Mouse (Mus musculus) yolk sac, embryonic 10.5 days (tissue): ENCODE measurements around the gene Cpsf2.

Experiments
- DNase-seq: peaks from one replicate; pipeline ENCODE4 v3.0.0-alpha.2; 2017; ENCODE audit warnings: low spot score

Cpsf2 gene

DNA sequence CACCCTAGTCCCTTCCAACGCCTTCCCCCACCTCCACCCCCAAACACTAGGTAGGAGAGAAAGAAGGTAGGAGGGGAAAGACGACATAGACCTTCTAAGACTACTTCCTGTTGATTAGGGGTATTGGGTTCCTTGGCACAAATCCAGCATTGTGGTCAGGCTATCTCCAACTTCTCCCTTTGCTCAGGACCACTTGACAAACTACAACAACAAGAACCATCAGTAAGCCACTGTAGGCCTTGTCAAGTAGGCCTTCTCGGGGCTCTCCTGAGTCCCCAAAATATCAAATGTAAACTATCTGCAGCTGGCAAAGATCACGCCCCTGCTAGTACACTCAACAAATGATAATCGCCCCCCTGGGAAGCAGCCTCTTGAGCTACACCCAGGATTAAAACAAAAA lies 4.5 kb downstream of the Cpsf2 start:
- no peak for DNase-seq

DNA sequence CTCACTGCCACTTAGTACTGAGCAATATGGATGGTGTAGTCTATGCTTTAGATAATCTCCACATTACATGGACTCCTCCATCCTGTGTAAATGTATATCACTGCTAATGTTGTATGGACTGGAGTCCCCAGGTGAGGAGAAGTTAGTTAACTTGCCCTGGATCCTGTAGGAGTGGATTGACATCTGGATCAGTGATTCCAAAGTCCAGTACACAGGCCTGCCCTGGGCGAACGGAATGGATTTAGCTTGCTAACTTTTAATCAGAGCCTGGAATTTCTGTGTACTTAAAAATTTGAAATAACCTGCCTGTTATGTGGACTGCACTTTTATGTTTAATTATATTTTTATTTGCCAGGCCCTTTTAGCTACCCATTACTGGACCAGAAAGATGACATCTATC lies 5.8 kb downstream of the Cpsf2 start:
- DNase-seq: peak; percentile 17

DNA sequence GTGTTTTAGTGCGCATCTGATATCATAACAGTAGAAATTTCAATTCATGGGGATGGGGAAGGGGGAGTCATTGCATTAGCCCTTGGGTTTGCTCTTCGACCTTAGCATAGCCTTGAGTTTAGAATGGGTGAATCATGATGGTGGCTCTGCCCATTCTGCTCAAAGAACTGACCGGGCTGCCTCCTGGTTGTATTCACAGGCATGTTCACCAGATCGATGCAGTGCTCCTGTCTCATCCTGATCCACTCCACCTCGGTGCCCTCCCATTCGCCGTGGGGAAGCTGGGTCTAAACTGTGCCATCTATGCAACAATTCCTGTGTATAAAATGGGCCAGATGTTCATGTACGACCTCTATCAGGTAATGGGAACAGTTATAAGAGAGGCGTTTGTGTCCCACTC lies 7.2 kb downstream of the Cpsf2 start:
- DNase-seq: no peak

DNA sequence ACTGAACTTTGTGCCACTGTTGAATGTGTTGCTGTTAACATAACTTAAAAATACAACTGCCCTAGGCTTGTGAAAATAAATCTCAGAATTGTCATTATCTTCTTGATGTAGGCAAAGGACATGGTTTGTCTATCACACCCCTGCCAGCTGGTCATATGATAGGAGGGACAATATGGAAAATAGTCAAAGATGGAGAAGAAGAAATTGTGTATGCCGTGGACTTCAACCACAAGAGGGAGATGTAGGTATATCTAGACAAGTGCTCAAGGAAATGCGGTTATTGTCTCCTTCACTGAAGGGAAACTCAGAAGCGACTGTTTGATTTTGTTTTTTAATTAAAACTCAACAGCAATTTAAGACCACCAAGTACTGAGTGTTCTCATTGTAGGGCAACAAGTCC lies 9.3 kb downstream of the Cpsf2 start:
- no peak for DNase-seq

DNA sequence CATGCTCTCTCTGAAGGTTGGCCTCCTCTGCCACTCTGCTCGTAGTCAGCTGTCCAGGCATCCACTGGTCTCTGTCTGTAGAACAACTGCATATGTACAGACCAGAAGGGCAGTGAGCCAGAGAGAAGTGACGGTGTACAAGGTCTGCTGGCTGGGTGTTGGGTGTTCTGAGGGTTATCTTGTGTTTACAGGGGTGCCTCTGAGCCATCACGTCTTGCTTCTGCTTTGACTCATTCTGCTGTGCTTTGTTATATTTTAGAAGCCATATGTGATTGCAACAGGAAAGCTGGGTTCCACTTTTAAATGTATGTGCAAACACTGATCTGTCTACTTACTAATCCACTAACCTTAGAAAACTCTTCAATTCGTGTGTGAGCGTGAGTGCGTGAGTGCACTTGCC lies 11.9 kb downstream of the Cpsf2 start:
- DNase-seq: no peak

DNA sequence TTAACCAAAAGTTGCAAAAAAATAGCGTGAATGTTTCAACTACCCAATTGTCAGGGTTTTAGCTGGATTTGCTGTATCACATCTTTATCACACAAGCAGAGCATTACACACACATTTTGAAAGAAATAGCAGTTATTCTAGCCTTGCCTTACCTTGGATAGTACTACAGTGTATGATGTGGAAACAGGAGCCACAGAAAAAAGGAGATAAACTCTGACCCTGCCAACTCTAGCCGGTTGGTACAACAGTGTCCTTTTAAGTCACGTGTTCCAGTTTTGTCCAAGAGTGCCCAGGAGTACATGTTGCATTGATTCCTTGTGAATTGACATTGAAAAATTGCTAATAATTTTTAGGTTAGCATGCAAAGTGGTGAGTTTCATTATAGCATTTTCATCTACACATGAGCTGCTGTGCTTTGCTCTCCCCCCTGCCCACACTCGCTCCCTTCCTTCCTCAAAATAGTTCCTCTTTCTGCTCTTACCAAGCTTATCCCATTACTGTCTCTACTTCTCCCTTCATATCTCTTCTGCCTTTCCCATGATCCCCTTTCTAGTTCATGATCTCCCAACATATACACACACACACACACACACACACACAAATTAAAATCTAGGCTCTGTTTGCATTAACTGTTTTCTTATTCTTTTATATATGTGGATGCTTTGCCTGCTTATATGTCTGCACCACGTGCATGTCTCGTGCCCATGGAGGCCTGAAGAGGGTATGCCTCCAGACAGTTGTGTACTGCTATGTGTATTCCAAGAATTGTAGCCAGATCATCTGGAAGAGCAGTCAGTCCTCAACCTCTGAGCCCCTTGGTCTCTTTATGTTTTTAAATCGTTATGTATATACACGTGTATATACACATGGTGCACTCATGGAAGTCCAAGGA lies 19.0 kb downstream of the Cpsf2 start:
- DNase-seq: no peak

DNA sequence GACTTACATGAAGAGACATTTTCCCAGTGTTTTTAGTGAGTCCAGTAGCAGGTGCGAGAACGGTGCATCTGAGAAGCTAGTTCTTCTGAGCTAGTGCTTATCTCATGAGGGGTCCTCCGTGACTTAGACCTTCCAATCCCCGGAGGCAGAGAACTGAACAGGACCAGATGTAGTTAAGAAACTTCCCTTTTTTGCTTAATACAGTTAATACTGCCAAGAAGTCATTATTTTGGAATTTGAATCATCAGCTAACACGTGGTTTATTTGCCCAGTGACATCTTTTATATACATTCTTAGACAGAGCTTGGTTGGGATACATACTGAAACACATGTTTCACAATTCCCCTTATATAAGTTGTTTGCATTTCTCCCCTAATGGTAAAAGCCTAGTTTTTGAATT lies 23.1 kb downstream of the Cpsf2 start:
- no peak for DNase-seq

DNA sequence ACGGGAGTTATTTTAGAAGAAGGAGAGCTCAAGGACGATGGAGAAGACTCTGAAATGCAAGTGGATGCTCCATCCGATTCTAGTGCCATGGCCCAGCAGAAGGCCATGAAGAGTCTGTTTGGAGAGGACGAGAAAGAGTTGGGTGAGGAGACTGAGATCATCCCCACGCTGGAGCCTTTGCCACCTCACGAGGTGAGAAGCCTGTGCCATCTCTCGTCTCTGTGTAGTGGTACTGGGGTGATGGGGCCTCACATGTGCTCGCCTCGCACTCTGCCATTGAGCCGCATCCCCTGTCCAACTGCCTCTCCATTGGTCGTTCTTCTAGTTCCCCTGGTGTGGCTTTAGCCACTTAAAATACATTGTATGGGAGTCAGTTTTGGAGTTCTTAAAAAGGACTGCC lies 25.0 kb downstream of the Cpsf2 start:
- no peak for DNase-seq

DNA sequence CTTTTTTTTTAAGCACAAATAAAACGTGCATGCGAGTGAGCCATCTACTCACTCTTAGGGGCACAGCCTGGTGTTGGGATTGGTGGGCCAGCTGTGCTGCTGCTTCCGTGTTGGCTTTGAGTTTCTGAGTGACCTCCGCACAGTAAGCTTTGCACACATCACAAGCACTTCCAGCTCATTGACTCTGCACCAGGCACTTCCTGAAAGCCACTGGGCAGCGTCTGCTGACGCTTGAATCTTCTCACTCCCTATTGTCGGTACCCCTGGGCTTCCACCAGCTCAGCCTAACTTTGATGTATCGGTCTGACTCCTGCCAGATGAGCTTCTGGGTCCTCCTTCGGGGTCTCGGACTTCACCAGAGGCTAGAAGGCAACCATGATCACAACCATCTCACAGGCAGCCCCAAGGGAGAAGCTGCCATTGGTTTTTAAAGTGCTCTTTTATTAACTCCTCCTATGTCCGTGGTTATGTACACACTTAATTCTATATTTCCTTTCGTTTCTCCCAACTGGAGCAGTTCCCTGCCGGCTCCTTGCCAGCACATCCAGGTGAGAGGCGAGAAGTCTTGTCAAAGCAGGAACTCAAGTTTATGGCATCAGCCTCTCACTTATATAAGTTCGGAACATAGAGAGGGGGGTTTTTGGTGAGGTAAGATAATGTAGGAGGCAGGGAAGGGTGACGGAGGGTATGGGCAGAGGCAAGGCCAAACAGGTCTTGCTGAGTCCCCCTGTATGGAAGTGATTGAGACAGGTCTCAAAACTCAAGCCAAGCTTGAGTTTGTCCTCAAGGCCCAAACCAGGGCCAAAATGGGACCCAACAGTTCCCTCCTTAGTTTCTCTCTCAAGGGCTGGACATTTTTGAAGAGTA lies 32.6 kb downstream of the Cpsf2 start:
- no peak for DNase-seq

DNA sequence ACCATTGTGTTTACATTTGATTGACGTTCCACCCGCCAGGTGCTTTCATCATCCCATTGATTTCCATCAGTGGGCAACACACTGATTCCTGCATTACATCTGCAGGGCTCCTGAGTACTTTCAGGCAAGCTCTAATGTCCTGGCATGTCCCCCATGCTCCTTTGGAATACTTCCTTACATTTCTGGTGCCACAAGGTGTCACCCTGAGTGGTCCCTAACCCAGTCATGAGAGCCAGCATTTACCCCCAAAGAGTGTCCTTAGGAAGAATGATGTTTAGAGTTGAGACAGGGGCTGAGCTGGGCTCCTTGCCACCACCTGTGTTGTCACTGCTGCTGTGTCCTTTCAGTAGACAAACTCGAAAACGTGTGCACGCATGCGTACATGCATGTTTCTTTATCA lies 33.8 kb downstream of the Cpsf2 start:
- no peak for DNase-seq

DNA sequence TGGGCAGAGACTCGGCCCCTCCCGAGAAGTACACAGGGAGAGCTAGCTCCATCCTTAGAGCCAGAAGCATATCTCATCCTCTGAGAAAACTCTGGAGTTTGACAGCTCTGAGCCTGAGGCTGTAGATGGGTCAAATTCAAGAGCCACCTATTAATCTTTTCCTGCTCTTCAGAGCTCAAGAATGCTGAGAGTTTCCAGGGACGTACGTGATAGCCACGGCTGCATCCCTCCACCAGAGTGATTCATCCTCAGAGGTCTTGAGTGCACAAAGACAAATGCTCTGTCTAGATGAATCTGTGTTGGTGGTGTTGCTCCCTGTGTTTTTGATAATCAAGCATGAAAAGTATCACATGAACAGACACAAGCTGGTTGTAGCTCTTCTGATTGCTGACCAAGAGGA lies 38.6 kb downstream of the Cpsf2 start:
- peak; percentile 18 for DNase-seq

DNA sequence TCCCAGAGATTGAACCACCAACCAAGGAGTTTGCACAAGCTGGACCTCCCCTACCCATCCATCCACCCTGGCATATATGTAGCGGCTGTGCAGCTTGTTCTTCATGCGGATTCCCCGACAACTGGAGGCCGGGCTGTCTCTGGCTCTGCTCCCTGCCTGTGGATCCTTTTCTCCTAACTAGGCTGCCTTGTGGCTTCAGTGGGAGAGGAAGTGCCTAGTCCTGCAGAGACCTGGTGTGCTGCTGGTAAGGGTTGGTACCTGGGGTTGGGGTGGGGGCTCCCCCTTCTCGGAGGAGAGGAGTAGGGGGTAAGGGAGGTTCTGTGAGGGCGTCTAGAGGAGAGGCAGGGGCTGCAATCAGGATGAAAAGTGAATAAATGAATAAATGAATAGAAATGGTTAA lies 39.3 kb downstream of the Cpsf2 start:
- DNase-seq: no peak

DNA sequence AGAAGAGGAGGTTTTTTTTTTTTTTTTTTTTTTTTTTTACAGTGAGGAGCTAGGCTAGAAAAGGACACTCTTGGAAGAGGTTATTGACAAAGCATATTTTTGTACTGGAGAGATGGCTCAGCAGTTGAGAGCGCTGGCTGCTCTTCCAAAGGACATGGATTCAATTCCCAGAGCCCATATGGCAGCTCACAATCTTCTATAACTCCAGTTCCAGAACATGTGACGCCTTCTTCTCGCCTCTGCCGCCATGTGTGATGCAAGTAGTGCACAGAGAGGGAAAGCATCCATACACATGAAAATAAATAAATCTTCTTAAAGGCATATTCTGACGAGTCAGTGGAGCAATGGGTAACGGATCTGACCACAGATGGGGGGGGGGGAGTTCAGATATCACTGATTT lies 46.1 kb downstream of the Cpsf2 start:
- DNase-seq: no peak

DNA sequence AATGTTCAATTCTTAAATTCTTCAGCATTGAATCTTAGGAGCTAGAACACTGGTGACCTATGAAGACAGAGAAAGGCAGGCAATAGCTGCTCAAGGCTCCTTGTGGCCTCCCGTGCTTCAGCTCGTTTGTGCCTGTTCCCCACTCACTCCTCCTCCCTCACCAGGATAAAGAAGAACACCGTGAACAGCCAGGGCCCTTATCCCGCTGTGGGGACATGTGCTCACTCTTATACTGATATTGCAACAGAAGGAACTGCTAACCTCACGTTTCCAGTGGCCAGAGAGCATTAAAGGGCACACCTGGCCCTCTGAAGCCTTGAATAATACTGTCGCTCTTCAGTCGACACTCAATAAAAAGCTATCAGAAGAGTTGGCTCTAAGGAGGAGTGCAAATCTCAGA lies 53.4 kb downstream of the Cpsf2 start:
- DNase-seq: no peak

DNA sequence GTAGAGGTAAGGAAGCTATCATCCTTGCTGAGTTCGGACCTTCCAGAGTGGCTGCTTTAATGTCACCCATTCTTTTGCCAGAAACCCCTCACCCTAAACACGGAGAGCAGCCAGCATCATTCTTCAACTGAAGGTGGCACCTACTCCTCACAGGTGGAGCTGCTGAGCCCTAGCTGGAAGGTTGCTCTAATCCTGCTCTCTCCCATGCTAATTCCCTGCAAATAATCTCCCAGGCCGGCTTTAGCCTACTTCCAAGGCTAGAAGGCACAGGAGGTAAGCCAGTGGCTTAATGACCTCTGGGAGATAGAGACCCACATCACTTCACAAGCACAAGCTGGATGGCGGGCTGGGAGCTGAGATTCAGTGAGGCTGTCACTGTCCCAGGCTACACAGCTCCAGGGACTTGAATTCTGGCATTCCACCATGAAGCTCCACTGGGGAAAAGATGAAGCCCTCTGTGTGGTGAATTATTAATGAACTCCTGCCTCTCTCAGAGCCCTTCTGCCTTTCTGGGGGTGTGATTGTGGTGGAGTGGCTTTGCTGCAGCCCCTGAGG lies 54.2 kb downstream of the Cpsf2 start:
- DNase-seq: no peak

DNA sequence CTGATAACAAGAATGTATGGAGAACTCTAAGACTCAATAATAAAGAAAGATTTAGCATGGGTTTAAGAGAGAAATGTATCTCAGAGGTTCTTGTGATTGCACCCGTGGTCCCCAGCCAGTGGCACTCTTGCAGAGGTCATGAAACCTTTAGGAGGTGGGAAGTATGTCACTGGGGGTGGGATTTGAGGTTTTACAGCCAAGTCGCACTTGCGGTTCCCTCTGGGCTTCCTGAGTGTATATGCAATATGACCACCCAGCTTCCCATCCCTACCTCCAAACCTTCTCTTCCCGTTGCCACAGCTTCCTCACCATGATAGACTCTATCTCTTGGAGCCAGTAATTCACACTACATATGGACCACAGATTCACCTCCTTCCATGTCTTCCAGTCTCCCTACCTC lies 59.1 kb downstream of the Cpsf2 start:
- DNase-seq: no peak

DNA sequence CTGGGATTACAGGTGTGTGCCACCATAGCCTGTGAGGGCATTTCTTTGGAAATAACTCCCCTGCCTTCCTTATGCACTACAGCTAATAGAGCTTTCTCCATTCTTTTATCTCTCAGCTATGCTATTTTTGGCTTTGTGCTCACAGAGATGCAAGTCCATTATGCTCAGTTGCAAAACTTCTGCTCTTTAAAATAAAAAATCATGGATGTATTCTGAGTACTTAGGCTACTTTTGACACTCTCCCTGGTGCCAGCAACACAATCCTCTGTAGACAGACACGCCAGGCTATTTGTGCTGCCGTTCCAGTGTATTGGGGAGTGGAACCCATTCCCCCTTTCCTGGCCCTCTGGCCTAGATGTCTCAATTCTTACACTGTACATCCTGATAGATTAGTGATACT lies 64.1 kb downstream of the Cpsf2 start:
- no peak for DNase-seq

DNA sequence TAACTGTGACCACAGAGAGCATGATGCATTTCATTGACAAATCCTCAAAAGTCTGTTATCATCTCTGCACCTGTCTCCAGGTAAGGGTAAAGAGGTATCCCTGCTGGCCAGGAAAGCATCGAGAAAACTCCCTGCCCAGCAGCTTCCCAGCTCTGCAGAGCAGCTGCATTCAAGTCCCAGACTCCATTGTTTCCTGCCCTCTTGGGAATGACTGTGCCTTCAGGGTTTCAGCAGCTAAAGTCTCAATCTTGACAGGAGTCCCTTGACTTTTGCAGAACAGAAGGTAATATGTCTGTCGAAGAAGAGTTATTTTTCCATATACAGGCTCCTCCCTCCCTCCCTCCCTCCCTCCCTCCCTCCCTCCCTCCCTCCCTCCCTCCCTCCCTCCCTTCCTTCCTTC lies 65.9 kb downstream of the Cpsf2 start:
- DNase-seq: no peak

DNA sequence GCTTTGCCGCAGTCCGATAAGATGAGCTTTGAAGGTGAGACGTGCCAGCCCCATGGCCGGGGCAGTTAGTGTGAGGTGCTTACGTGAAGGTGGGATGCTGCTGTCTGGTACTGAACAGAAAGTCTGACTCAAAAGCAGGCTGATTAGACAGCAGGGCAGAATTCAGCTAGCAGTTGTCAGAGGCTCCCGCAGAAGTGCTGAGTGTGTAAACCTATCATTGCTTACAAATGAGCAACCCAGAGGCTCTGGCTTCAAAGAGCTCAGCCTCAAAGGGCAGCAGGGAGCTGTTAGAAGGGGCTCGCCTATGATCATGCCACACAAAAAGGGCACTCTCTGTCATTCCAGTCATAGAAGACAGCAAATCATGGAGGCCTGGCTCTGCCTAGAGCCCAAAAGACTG lies 66.5 kb downstream of the Cpsf2 start:
- no peak for DNase-seq

DNA sequence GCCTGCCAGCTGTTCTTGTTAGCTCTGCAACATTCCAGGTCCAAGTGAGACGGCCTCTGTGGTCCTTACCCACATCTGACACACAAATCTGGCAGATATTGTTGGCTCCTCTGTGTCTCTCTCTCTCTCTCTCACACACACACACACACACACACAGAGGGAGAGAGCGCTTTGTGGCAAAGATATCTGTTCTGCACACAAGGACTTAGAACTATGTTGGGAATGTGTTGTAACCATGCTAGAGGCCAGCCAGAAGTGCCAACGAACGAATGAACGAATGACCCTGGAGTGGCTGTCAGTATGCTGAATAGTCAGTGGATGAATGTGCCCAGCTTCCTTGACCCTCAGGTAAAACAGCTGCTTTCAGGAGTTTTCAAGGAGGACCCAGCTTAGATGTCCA lies 68.1 kb downstream of the Cpsf2 start:
- DNase-seq: no peak

DNA sequence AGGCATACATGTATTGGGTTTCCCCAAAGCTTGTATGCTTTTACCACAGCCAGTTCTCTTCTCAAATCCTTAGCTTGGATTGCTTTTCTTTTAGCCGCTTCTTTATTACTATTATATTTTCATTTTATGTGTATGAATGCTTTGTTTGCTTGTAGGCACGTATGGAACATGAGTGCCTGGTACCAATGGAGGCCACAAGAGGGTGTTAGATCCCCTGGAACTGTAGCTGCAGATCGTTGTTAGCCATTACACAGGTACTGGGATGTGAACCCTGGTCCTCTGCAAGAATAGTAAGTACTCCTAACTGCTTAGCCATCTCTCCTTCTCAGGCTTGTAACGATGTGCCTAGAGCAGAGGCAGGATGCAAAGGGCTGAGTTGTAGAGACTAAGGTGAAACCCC lies 78.4 kb downstream of the Cpsf2 start:
- no peak for DNase-seq

DNA sequence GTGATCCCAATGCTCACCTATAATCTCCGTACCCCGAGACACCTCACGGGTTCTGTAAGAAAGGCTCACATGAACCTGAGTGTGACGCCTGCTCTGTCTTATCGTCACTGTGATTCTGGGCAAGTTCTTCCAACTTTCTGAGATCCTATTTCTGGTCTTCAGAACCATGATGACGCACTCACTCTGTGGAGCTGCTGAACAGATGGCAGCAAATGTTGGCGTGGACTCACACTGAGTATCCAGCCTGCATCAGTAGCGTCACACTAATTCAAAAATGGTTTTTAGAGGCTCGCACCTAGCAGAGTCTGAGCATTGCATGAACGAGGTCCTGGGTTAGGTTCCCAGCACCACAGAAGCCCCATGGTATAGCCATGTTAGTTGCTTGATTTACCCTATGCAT lies 80.0 kb downstream of the Cpsf2 start:
- no peak for DNase-seq
